Mouse (Mus musculus) erythroblast, embryonic 14.5 days (primary cell): ENCODE data around the gene Timm44.

Experiments
- GATA1 ChIP-seq: IDR thresholded peaks from 2 replicates; pipeline ENCODE4 v1.6.1; 2012; ENCODE audit warnings: low read length, inconsistent platforms, mixed read lengths
- TAL1 ChIP-seq: IDR thresholded peaks from 3 replicates; pipeline ENCODE4 v1.6.1; 2012; ENCODE audit warnings: low read length, inconsistent platforms, mixed read lengths

DNA sequence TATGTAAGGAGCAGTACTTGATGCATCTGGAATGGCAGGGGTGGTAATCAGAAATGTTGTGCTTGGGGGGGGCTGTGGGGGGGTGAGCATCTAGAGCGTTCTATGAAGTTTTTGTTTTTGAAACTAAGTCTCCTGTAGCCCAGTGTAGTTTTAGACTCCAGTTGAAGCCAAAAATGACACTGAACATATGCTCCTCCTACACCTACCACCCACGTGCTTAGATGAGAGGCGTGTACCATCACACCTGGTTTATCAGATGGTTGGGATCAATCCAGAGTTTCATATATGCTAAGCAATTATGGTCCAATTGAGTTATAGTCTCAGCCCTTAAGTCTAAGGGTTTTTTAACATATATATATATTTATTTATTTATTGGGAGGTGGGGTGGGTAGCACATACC, 56.1 kb downstream of the Timm44 start:
- TF ChIP-seq GATA1 (no peak), TAL1 (no peak)
